Mouse (Mus musculus) heart, postnatal 10 days (tissue): ENCODE data around the gene Ccdc61. TPM values are rescaled to one million over a fixed set of nuclear protein-coding genes. Genes with fewer than 3 reads are reported as not detected.
A peak's percentile ranks its signal among the peaks of the same experiment; 100 is the strongest.

ENCODE experiments used
- DNase-seq, 2 experiments: peaks; one replicate each; pipeline ENCODE4 v3.0.0; 2021
- intact Hi-C: fragments of 180-260 bp; cut with DNase I; formaldehyde crosslinking; loops from one replicate; pipeline ENCODE4 v1.15.1; 2025
- total RNA-seq, 2 experiments: library from RNA; stranded (reverse); gene quantifications; 2 replicates each; pipeline ENCODE4 v1.2.3; 2021

Gene Ccdc61
- total RNA-seq: 10 to 100 TPM in 1 of 2 experiments, 1 to 10 TPM in 1; 9.5 to 11.5 TPM

GRCm38 (mm10) chr7:18910241-18910831, at the start of gene Ccdc61:
Gene Ccdc61, minus strand, starts transcription at chr7:18910415.
- peak; percentile 98 to 99 for DNase-seq
- intact Hi-C loops: no loop called here

GRCm38 (mm10) chr7:18959446-18959845, 49.2 kb upstream of the Ccdc61 start:
- peak; percentile 49 to 60 for DNase-seq
- intact Hi-C loops: loop anchor here (2.0 to 5.0 kb wide), 2 partner anchors 33 to 43 kb away; partner anchors contain the start of gene Irf2bp1

GRCm38 (mm10) chr7:18958384-18958766, 48.2 kb upstream of the Ccdc61 start:
- intact Hi-C loops: loop anchor here (2.0 to 5.0 kb wide), 2 partner anchors 32 to 44 kb away; partner anchors contain the start of gene Irf2bp1
- no peak for DNase-seq

- peak; percentile 57 to 67 for DNase-seq
- intact Hi-C loops: loop anchor here (2.0 to 5.0 kb wide), 3 partner anchors 31 to 59 kb away; partner anchors contain the start of gene Irf2bp1
Measured at GRCm38 (mm10) chr7:18957569-18958383, 47.6 kb upstream of the Ccdc61 start.

- peak; percentile 54 to 71 for DNase-seq
- intact Hi-C loops: no loop called here
Measured at GRCm38 (mm10) chr7:18951397-18951796, 41.2 kb upstream of the Ccdc61 start.

- intact Hi-C loops: no loop called here
- DNase-seq: no peak
Measured at GRCm38 (mm10) chr7:18950523-18951315, 40.5 kb upstream of the Ccdc61 start.

- intact Hi-C loops: loop anchor here (2.0 kb wide), 1 partner anchor 23 kb away; no protein-coding TSS in a partner anchor
- no peak for DNase-seq
Measured at GRCm38 (mm10) chr7:18949781-18950522, 39.7 kb upstream of the Ccdc61 start.

GRCm38 (mm10) chr7:18948151-18948550, 37.9 kb upstream of the Ccdc61 start:
- peak; percentile 58 to 65 for DNase-seq
- intact Hi-C loops: loop anchor here (2.0 kb wide), 1 partner anchor 21 kb away; no protein-coding TSS in a partner anchor

- intact Hi-C loops: no loop called here
- DNase-seq: no peak
Measured at GRCm38 (mm10) chr7:18942815-18943214, 32.6 kb upstream of the Ccdc61 start.

GRCm38 (mm10) chr7:18942376-18942775, 32.2 kb upstream of the Ccdc61 start:
- intact Hi-C loops: no loop called here
- DNase-seq: no peak

- intact Hi-C loops: loop anchor here (2.0 kb wide), 2 partner anchors 21 to 31 kb away; no protein-coding TSS in a partner anchor
- peak; percentile 38 to 54 for DNase-seq
Measured at GRCm38 (mm10) chr7:18927759-18928158, 17.5 kb upstream of the Ccdc61 start.

GRCm38 (mm10) chr7:18926911-18927310, 16.7 kb upstream of the Ccdc61 start:
- intact Hi-C loops: loop anchor here (2.0 kb wide), 2 partner anchors 22 to 32 kb away; no protein-coding TSS in a partner anchor
- DNase-seq: no peak

- DNase-seq: peak; percentile 49 to 56
- intact Hi-C loops: loop anchor here (2.0 kb wide), 2 partner anchors 23 to 33 kb away; no protein-coding TSS in a partner anchor
Measured at GRCm38 (mm10) chr7:18926041-18926790, 16.0 kb upstream of the Ccdc61 start.

- intact Hi-C loops: no loop called here
- DNase-seq: peak; percentile 86 to 88
Measured at GRCm38 (mm10) chr7:18925162-18925938, 15.1 kb upstream of the Ccdc61 start, which contains the start of gene Nova2. Gene Nova2, plus strand, starts transcription at chr7:18925888.

- DNase-seq: no peak
- intact Hi-C loops: no loop called here
Measured at GRCm38 (mm10) chr7:18924321-18924720, 14.1 kb upstream of the Ccdc61 start.

GRCm38 (mm10) chr7:18923711-18924191, 13.5 kb upstream of the Ccdc61 start:
- DNase-seq: no peak
- intact Hi-C loops: no loop called here

- intact Hi-C loops: no loop called here
- DNase-seq: no peak
Measured at GRCm38 (mm10) chr7:18923267-18923666, 13.1 kb upstream of the Ccdc61 start.

GRCm38 (mm10) chr7:18922807-18923206, 12.6 kb upstream of the Ccdc61 start:
- DNase-seq: no peak
- intact Hi-C loops: no loop called here
